Comparison of ENCODE assay signal across 51 mouse cellular contexts in the genomic region with DNA sequence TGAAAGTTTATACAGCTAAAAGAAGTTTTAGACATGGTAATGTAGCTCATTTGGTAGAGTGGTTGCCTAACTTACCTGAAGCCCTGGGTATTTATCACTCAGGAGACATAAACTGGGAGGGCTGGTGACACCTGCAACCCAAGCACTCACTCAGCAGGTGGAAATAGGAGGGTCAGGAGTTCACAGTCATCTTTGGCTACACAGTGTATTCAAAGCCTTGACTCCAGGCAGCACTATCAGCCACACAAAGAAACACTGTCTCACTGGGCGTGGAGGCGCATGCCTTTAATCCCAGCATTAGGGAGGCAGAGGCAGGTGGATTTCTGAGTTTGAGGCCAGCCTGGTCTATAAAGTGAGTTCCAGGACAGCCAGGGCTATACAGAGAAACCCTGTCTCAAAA. TPM values are rescaled to one million over a fixed set of nuclear protein-coding genes. Genes with fewer than 3 reads are reported as not detected.
"Had no signal": no experiment of that assay in that cellular context is flagged by ENCODE, and none has a peak within 500 bp of the region (broad histone marks: within the 10 kb centered on the region; RNA-seq: fewer than 3 reads in every experiment).

No protein-coding gene starts in this region.

- H3K4me3 ChIP-seq: heart, embryonic 10.5 days; heart, embryonic 12.5 days; heart, embryonic 13.5 days; heart, embryonic 15.5 days; hindbrain, embryonic 10.5 days; hindbrain, embryonic 12.5 days; hindbrain, embryonic 13.5 days; hindbrain, embryonic 15.5 days; intestine, embryonic 15.5 days; kidney, embryonic 15.5 days; layer of hippocampus, adult 2 months had no signal

- H3K4me2 ChIP-seq: heart, embryonic 11.5 days; heart, embryonic 12.5 days; heart, embryonic 13.5 days; heart, embryonic 15.5 days; hindbrain, embryonic 12.5 days; hindbrain, embryonic 13.5 days; hindbrain, embryonic 14.5 days; hindbrain, embryonic 15.5 days; intestine, embryonic 15.5 days; kidney, embryonic 15.5 days had no signal

- H3K27ac ChIP-seq: heart, embryonic 10.5 days; heart, embryonic 13.5 days; heart, embryonic 15.5 days; hindbrain, embryonic 10.5 days; hindbrain, embryonic 12.5 days; hindbrain, embryonic 13.5 days; hindbrain, embryonic 14.5 days; hindbrain, embryonic 15.5 days; hindbrain, postnatal 0 days; intestine, embryonic 15.5 days; kidney, embryonic 15.5 days; kidney, postnatal 0 days; layer of hippocampus, adult 2 months had no signal

- ATAC-seq: hindbrain, embryonic 16.5 days; hindbrain, postnatal 0 days; inflammation-experienced regulatory T-cells, adult 6 months; intestine, embryonic 15.5 days; intestine, embryonic 16.5 days; intestine, postnatal 0 days had no signal

- H3K4me1 ChIP-seq: heart, embryonic 15.5 days; hindbrain, embryonic 10.5 days; hindbrain, embryonic 12.5 days; hindbrain, embryonic 13.5 days; hindbrain, embryonic 15.5 days; intestine, embryonic 15.5 days; kidney, embryonic 15.5 days had no signal

- H3K9ac ChIP-seq: heart, embryonic 12.5 days; heart, embryonic 13.5 days; heart, embryonic 15.5 days; hindbrain, embryonic 12.5 days; hindbrain, embryonic 13.5 days; hindbrain, embryonic 14.5 days; hindbrain, embryonic 15.5 days; intestine, embryonic 15.5 days; kidney, embryonic 15.5 days had no signal

- H3K9me3 ChIP-seq: heart, embryonic 10.5 days; heart, embryonic 12.5 days; heart, embryonic 13.5 days; heart, embryonic 15.5 days; hindbrain, embryonic 10.5 days; hindbrain, embryonic 12.5 days; hindbrain, embryonic 13.5 days; hindbrain, embryonic 15.5 days; intestine, embryonic 15.5 days; kidney, embryonic 15.5 days had no signal

- DNase-seq: heart, postnatal 10 days; heart, postnatal 14 days; heart, postnatal 36 days; heart, postnatal 4 days; kidney, adult 11 months; kidney, adult 18-20 months; kidney, adult 2 months; kidney, adult 8-10 months; kidney, adult 9 months; kidney, postnatal 10 days; kidney, postnatal 14 days; kidney, postnatal 25 days; kidney, postnatal 36 days; kidney, postnatal 4 days; layer of hippocampus, adult 9-11 months; layer of hippocampus, postnatal 36 days had no signal

- H3K36me3 ChIP-seq: heart, embryonic 10.5 days; heart, embryonic 12.5 days; heart, embryonic 13.5 days; heart, embryonic 15.5 days; hindbrain, embryonic 10.5 days; hindbrain, embryonic 12.5 days; hindbrain, embryonic 13.5 days; hindbrain, embryonic 15.5 days; intestine, embryonic 15.5 days; kidney, embryonic 15.5 days had no signal

- H3K27me3 ChIP-seq: hindbrain, embryonic 15.5 days; intestine, embryonic 15.5 days had no signal

RNA-seq across cellular contexts. Expression of a gene that starts 3.5 kb away (rescaled TPM):
- total RNA-seq: heart, postnatal 10 days; heart, postnatal 14 days; heart, postnatal 25 days; heart, postnatal 36 days; heart, postnatal 4 days; hematopoietic stem cell, adult 5-6 weeks; hindbrain, postnatal 0 days; layer of hippocampus, adult 2 months; layer of hippocampus, postnatal 10 days; layer of hippocampus, postnatal 14 days; layer of hippocampus, postnatal 36 days; left cerebral cortex, adult 18-20 months had no signal
- polyA plus RNA-seq: heart, embryonic 10.5 days; heart, embryonic 11.5 days; heart, embryonic 12.5 days; heart, embryonic 13.5 days; heart, embryonic 14.5 days; heart, embryonic 15.5 days; heart, embryonic 16.5 days; heart, postnatal 0 days; hindbrain, embryonic 10.5 days; hindbrain, embryonic 11.5 days; hindbrain, embryonic 12.5 days; hindbrain, embryonic 13.5 days; hindbrain, embryonic 14.5 days; hindbrain, embryonic 15.5 days; hindbrain, postnatal 0 days; inflammation-experienced regulatory T-cells, adult 6 months; intestine, embryonic 14.5 days; intestine, embryonic 15.5 days; intestine, embryonic 16.5 days; intestine, postnatal 0 days; kidney, adult 2 months; kidney, embryonic 14.5 days; kidney, embryonic 15.5 days; kidney, embryonic 16.5 days; kidney, postnatal 0 days; large intestine, adult 2 months had no signal

RNA-seq across cellular contexts. Expression of a gene that starts 44.8 kb away (rescaled TPM):
- total RNA-seq: heart, postnatal 10 days; heart, postnatal 14 days; heart, postnatal 25 days; heart, postnatal 36 days; heart, postnatal 4 days; hematopoietic stem cell, adult 5-6 weeks; hindbrain, postnatal 0 days; layer of hippocampus, adult 18-20 months; layer of hippocampus, adult 2 months; layer of hippocampus, adult 8-10 months; layer of hippocampus, postnatal 10 days; layer of hippocampus, postnatal 14 days; layer of hippocampus, postnatal 25 days; layer of hippocampus, postnatal 36 days; left cerebral cortex, adult 18-20 months had no signal
- polyA plus RNA-seq: heart, embryonic 10.5 days; heart, embryonic 11.5 days; heart, embryonic 12.5 days; heart, embryonic 13.5 days; heart, embryonic 14.5 days; heart, embryonic 15.5 days; heart, embryonic 16.5 days; heart, postnatal 0 days; hindbrain, embryonic 10.5 days; hindbrain, embryonic 11.5 days; hindbrain, embryonic 12.5 days; hindbrain, embryonic 13.5 days; hindbrain, embryonic 14.5 days; hindbrain, embryonic 15.5 days; hindbrain, embryonic 16.5 days; hindbrain, postnatal 0 days; inflammation-experienced regulatory T-cells, adult 6 months; intestine, embryonic 14.5 days; intestine, embryonic 15.5 days; intestine, embryonic 16.5 days; intestine, postnatal 0 days; kidney, adult 2 months; kidney, embryonic 14.5 days; kidney, embryonic 15.5 days; kidney, embryonic 16.5 days; kidney, postnatal 0 days; large intestine, adult 2 months had no signal
